Mouse (Mus musculus) liver, embryonic 14.5 days (tissue): ENCODE measurements around the gene Kcnq5.
"Not testable (repeated sequence)": the region's sequence is repeated elsewhere in the genome, so short reads cannot be mapped to it uniquely, and the experiment has no call there.

Source experiments
- CTCF ChIP-seq: IDR thresholded peaks from 2 replicates; pipeline ENCODE4 v1.5.1; 2016; ENCODE audit warnings: antibody characterized with exemption, low read depth, control low read depth
- EP300 ChIP-seq: IDR thresholded peaks from 2 replicates; pipeline ENCODE4 v1.6.1; 2016; ENCODE audit warnings: antibody characterized with exemption, low read depth

DNA sequence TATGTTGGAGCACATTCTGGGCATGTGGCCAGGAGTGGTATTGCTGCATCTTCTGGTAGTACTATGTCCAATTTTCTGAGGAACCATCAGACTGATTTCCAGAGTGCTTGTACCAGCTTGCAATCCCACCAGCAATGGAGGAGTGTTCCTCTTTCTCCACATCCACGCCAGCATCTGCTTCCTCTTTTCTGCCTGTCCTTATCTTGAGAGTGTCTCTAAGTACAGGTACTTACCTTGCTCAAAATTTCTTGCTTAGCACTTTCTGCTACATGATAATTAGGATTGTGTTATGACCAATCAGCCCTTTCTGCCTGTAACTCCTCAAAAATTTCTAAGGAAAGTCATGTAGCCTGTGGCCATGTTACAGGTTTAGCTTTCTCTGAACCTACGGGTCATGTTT lies 394.3 kb downstream of the Kcnq5 start:
- TF ChIP-seq CTCF, EP300: not testable (repeated sequence)
